Mouse (Mus musculus) cortical plate, adult 2 months (tissue): ENCODE results near the gene Meis1. TPM values are rescaled to one million over a fixed set of nuclear protein-coding genes. Genes with fewer than 3 reads are reported as not detected.

Source experiments
- H3K27ac ChIP-seq: fragments of 200-500 bp; 2 replicates; pipeline ENCODE4 v1.5.1; 2012; ENCODE audit warnings: low read length, control low read depth, inconsistent platforms; ENCODE audit not compliant: insufficient read depth
- H3K4me1 ChIP-seq: fragments of 200-500 bp; 2 replicates; pipeline ENCODE4 v1.6.1; 2011; ENCODE audit warnings: low read length; ENCODE audit not compliant: control insufficient read depth, insufficient read depth
- H3K4me3 ChIP-seq: fragments of 200-500 bp; 2 replicates; pipeline ENCODE4 v1.5.1; 2011; ENCODE audit warnings: mild to moderate bottlenecking, low read length, control low read depth; ENCODE audit not compliant: insufficient read depth
- CTCF ChIP-seq: fragments of 200-500 bp; IDR thresholded peaks from 2 replicates; pipeline ENCODE4 v1.5.1; 2011; ENCODE audit warnings: mild to moderate bottlenecking, control low read depth, low read length; ENCODE audit not compliant: insufficient read depth; ENCODE audit errors: extremely low read depth
- POLR2A ChIP-seq: fragments of 200-500 bp; IDR thresholded peaks from 2 replicates; pipeline ENCODE4 v1.6.1; 2011; ENCODE audit warnings: mild to moderate bottlenecking, low read length, control low read depth; ENCODE audit not compliant: insufficient read depth; ENCODE audit errors: extremely low read depth
- polyA plus RNA-seq: library from polyadenylated mRNA; depleted of rRNA; stranded (reverse); fragments of >200 nt; gene quantifications from 2 replicates; pipeline ENCODE4 v1.2.3, GENCODE M21; 2012

Meis1 gene
- polyA plus RNA-seq, 1 experiment: 3.5 TPM

DNA sequence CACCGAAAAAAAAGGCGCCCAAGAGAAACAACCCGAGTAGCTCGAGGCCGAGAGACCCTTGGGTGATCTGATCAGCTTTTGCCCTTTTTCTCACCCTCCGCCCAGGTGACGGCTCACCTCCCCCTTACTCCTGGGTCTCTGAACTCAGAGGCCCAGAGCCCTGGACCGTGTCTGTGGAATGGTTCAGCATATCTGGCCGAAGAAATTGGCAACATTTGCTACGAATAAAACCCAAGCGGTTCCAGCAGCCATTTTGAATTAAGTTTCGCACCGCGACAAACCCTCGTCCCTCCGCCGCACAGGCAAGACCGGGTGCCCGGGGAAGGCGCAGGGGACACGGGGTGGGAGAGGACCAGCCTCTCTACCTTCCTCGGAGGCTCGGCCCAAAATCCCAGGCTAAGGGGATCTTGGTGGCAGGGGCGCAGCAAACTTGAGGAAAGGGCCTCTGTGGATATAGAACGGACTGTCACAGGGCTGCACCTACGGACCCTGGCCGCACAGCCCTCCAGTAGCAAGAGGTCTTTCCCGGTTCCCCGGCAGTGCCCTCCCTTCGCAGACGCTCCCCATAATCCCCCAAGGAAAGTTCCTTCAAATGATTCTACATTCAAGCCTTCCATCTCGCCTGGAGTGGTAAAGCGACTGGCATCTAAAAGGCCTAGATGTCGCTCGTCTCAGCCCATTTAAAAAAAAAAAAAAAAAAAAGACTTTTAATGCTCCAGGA is 4.2 kb downstream of the Meis1 start:
- TF ChIP-seq CTCF (no peak), POLR2A (no peak)
- no peaks in the 10 kb centered on the region for H3K4me1 ChIP-seq

DNA sequence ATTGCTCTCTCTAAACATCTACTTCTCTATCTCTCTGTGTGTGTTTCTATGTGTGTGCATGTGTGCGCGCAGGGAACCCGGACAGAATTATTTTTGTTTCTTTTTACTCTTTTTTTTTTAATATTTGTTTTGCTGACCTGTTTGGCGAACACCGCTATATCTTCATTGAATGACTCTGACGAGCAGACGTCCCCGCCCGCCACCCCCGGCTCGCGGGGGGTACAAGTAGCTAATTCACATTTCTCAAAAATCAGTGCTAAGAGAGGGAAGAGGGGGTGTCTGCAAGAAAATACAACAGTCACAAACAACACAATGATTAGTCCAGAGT is 4.7 kb downstream of the Meis1 start:
- TF ChIP-seq CTCF (no peak), POLR2A (no peak)
- no peak overlapping the region for H3K27ac ChIP-seq
- H3K4me1 ChIP-seq: no peaks in the 10 kb centered on the region
- H3K4me3 ChIP-seq: peak overlapping the region; percentile 31; the same call in 1 of the 2 replicates

More for the DNA sequence above, 4.2 kb downstream of the Meis1 start:
- Histone ChIP-seq H3K27ac (no peak overlapping the region), H3K4me3 (peak overlapping the region; percentile 31)

DNA sequence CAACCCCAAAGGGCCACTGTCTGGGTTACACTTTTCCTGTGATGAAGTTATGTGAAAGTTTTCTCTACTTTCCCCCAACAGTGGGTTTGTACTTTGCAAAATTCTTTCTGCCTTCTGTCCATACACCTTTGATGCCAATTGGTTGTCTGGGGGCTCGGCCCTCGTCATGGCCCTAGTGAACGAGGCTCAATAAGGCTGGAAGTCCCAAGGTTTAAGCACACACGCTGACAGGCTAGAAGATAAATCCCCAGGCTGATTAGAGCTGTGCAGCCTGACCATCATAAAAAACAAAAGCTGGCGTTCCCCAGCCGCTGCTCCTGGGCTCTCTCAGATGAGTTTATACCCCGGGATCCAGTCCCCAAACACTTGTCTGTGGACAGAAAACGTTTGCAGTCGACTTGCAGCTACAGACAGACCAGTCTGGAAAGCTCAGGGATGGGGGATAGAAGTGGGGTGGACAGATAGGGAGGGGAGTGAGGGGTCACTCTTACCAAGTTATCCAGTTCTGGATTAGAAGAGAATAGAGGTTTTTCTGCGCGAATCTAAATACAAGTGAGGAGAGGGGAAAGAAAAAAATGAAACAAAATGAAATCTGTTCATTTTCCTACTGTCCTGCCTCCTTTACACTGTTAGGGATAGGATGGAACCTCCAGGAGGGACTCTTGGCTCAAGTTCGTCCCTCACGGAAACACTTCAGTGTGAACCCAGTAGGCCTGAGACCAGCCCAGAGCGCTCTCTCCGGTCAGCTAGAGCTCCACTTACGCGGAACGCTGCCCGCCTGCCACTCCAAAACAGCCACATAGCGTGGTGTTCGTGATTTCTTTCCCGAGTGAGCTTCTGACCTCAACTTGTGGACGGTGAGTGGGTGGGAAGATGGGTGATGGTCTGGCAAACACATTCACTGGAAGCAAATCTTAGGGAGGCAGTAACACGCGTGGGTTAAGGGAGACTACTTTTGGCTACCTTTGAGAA is 5.4 kb downstream of the Meis1 start:
- TF ChIP-seq POLR2A: no peak
- no peak for TF ChIP-seq CTCF

DNA sequence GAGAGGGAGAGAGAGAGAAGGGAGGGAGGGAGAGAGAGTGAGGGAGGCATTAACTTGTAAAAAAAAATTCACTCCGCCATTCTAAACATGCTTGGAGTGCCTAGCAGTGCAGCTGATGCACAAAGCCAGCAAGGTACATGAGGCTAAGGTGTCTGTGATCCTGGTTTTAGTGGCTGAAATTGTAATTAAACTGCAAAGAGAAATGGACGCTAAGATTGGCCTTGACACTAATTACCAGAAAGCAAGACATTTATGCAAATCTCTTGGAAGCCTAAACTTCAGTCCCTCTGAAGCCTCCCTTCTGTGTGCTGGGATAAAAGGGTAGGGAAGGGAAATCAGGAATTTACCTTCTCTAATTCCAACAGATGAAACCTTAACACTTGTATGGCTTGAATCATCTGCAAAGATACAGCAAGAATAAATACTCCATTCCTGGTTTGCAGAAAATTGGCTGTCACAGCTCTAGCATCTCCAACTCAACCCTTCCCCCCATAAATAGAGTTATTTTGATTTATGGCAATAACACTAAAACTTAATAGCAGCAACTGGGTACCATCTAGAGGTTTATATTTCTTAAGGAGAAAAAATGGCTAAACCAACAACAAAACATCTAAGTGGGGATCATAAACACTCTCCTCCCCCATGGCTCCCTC is 6.2 kb downstream of the Meis1 start:
- no peak overlapping the region for H3K4me3 ChIP-seq
- H3K27ac ChIP-seq: no peak overlapping the region
- H3K4me1 ChIP-seq: no peaks in the 10 kb centered on the region
- TF ChIP-seq CTCF: no peak
- TF ChIP-seq POLR2A: no peak

More for the DNA sequence above, 5.4 kb downstream of the Meis1 start:
- H3K4me3 ChIP-seq: no peak overlapping the region; the same call in 1 of the 2 replicates
- no peak overlapping the region for H3K27ac ChIP-seq
- no peaks in the 10 kb centered on the region for H3K4me1 ChIP-seq

DNA sequence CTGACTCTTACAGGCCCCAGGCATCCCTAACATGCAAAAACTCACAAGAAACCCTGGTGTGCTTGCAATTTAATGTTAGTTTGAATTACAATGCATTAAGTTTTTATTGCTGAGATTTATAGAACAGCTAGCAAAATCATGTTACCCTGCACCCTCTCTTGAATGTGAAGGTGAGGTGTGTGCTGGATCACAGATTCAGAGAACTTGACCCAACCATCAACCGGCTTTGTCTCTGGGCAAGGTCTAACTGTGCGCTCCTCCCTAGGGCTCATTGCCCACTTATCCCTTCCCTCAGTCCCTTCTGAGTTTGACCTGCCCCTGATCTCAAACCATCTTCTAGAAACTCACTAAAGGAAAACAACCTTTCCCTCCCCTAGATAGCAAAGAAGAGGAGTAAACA is 6.8 kb downstream of the Meis1 start:
- no peak overlapping the region for H3K4me3 ChIP-seq
- no peak overlapping the region for H3K27ac ChIP-seq
- TF ChIP-seq POLR2A: no peak
- TF ChIP-seq CTCF: no peak
- no peaks in the 10 kb centered on the region for H3K4me1 ChIP-seq

DNA sequence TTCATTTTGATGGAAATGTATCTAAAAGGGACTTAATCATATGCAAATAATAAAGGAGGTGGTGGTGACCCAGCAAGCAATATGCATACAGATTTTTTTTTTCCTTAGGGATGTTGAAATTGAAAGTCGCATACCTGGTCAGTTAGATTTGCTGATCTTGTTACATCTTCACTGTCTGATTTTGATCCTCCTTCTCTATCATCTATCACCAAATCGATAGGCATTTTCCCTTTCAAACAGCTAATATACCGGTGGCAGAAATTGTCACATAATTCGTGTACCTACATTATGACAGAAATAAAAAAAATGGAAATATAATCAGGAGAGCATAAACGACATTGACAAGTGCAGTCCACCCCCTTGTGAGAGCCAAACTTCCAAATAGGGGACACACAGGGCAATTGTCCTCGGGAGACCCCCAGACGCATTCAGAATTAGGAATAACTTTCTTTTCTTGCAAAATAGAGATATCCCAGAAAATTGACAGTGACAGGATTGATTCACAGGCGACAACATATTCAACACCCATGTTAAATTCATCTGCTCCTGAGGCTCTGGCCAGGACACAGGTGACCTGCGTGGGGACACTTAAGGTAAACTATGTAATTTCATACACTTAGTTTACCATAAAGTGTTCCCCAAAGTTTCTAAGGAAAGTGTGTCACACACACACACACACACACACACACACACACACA is 7.5 kb downstream of the Meis1 start:
- no peak overlapping the region for H3K4me3 ChIP-seq
- no peak overlapping the region for H3K27ac ChIP-seq
- H3K4me1 ChIP-seq: no peaks in the 10 kb centered on the region
- no peak for TF ChIP-seq POLR2A
- no peak for TF ChIP-seq CTCF

DNA sequence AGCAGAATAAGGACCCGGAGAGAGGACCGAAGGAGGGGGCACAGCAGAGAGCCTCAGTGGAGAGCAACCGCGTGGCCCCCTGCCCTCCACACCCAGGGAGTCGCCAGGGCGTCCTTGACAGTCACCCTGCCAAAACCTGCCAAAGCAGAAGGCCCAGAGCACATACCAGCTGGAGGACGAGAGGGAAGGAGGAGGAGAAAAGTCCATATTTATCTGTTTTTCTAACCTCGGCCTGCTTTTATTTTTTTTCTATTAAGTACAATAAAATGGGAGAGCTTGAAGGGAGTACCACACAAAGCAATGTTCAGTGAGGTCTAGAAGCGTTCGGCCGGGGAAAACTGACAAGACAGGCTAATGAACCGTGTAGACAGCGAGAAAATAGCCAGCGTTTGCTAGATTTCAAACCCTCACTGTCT is 8.4 kb downstream of the Meis1 start:
- H3K4me3 ChIP-seq: no peak overlapping the region
- no peaks in the 10 kb centered on the region for H3K4me1 ChIP-seq
- no peak overlapping the region for H3K27ac ChIP-seq
- no peak for TF ChIP-seq POLR2A
- TF ChIP-seq CTCF: no peak

DNA sequence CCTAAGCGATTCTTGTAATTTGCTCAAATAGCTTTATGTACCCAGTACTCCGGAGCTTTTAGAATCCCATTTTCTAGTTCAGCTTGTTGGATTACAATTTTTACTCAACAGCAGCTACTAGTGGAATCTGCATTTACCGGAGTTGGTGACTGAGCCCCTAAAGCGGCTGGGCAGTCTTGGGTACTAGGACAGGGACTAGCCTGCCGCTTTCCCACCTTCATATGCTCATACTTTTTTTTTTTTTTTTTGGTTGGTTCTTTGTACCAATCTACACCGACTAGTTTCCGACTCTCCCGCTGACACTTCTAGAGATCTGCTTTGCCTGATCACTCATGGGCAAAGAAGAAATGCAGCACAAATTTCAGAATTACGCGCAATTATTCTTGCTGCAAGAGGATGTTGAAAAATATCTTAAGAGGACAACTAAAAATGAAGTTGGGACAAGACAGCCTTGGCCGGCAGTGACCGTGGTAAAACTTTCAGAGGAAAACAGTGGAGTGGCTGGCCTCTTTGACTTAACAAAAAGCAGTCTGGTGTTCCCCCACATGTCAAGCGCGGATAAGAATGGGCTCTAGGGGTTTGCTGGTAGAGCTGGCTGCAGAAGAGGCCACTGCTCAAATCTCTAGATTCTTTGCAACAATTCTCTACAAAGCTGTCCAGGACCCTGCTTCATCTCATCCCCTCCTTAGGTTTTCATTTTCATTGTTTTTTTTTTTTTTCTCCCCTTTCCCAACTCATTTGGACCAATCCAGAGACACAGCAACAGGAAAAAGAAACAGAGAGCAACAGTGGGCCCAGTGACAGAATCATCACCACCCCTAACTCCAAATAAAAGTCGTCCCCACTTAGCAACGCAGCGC is 9.0 kb downstream of the Meis1 start:
- Histone ChIP-seq H3K4me3 (no peak overlapping the region), H3K27ac (no peak overlapping the region), H3K4me1 (no peaks in the 10 kb centered on the region)
- TF ChIP-seq CTCF: no peak
- no peak for TF ChIP-seq POLR2A
